Mouse (Mus musculus) ES-Bruce4 (cell line): Measurements from ENCODE around the gene Dync2li1. TPM values are rescaled to one million over a fixed set of nuclear protein-coding genes. Genes with fewer than 3 reads are reported as not detected.

ENCODE experiments used
- H3K27ac ChIP-seq: 2 replicates; pipeline ENCODE4 v1.5.1; 2012; ENCODE audit warnings: low read length, inconsistent platforms; ENCODE audit not compliant: insufficient read depth
- H3K27me3 ChIP-seq: 2 replicates; pipeline ENCODE4 v1.6.1; 2012; ENCODE audit warnings: mild to moderate bottlenecking, low read length, inconsistent platforms; ENCODE audit not compliant: control insufficient read depth, poor library complexity, insufficient read depth, severe bottlenecking
- H3K36me3 ChIP-seq: 2 replicates; pipeline ENCODE4 v1.6.1; 2012; ENCODE audit warnings: inconsistent platforms, mild to moderate bottlenecking, low read length, moderate library complexity; ENCODE audit not compliant: control insufficient read depth, poor library complexity, insufficient read depth, severe bottlenecking
- H3K4me1 ChIP-seq: one replicate; pipeline ENCODE4 v1.8.1; 2011; ENCODE audit warnings: low read length; ENCODE audit not compliant: control insufficient read depth, insufficient read depth
- H3K4me3 ChIP-seq: 2 replicates; pipeline ENCODE4 v1.5.1; 2011; ENCODE audit warnings: low read depth, mild to moderate bottlenecking, low read length
- H3K9ac ChIP-seq: 2 replicates; pipeline ENCODE4 v1.6.1; 2012; ENCODE audit warnings: low read depth, mild to moderate bottlenecking, inconsistent platforms; ENCODE audit not compliant: poor library complexity, severe bottlenecking
- H3K9me3 ChIP-seq: replicated peaks from 2 replicates; pipeline ENCODE4 v1.6.1; 2012; ENCODE audit warnings: mild to moderate bottlenecking, low read length, inconsistent platforms; ENCODE audit not compliant: control insufficient read depth, poor library complexity, insufficient read depth, severe bottlenecking
- CTCF ChIP-seq: IDR thresholded peaks from one replicate; pipeline ENCODE4 v1.8.1; 2011; ENCODE audit warnings: low read depth, low read length
- EP300 ChIP-seq: IDR thresholded peaks from 2 replicates; pipeline ENCODE4 v1.6.1; 2011; ENCODE audit warnings: low read depth, low read length; ENCODE audit not compliant: insufficient read depth
- POLR2A ChIP-seq: IDR thresholded peaks from one replicate; pipeline ENCODE4 v1.8.1; 2011; ENCODE audit warnings: low read length; ENCODE audit not compliant: insufficient read depth
- polyA plus RNA-seq: library from polyadenylated mRNA; stranded (reverse); fragments of >200 nt; gene quantifications from 2 replicates; pipeline ENCODE4 v1.2.4, GENCODE M21; 2011; ENCODE audit warnings: low read depth; ENCODE audit not compliant: missing spikeins, insufficient read depth, insufficient read length

The Dync2li1 gene
- polyA plus RNA-seq, 1 experiment = 26.3 TPM

GRCm38 (mm10) chr17:84597859-84598258, 28.4 kb upstream of the Dync2li1 start:
- no peaks in the 10 kb centered on the region for H3K36me3 ChIP-seq
- H3K27me3 ChIP-seq = no peaks in the 10 kb centered on the region
- TF ChIP-seq POLR2A = no peak
- TF ChIP-seq EP300 = no peak
- peak; percentile 6 for TF ChIP-seq CTCF
- no peak overlapping the region for H3K9ac ChIP-seq
- H3K4me3 ChIP-seq = no peak overlapping the region
- no peak overlapping the region for H3K27ac ChIP-seq
- no peaks in the 10 kb centered on the region for H3K9me3 ChIP-seq
- H3K4me1 ChIP-seq = peaks cover 3% of the 10 kb centered on the region

- Histone ChIP-seq H3K36me3 (no peaks in the 10 kb centered on the region), H3K9ac (no peak overlapping the region), H3K27me3 (no peaks in the 10 kb centered on the region), H3K4me1 (peaks cover 3% of the 10 kb centered on the region), H3K9me3 (no peaks in the 10 kb centered on the region), H3K4me3 (no peak overlapping the region), H3K27ac (no peak overlapping the region)
- TF ChIP-seq POLR2A (no peak), CTCF (no peak), EP300 (no peak)
Observed at GRCm38 (mm10) chr17:84598928-84599327, 27.4 kb upstream of the Dync2li1 start.

DNA sequence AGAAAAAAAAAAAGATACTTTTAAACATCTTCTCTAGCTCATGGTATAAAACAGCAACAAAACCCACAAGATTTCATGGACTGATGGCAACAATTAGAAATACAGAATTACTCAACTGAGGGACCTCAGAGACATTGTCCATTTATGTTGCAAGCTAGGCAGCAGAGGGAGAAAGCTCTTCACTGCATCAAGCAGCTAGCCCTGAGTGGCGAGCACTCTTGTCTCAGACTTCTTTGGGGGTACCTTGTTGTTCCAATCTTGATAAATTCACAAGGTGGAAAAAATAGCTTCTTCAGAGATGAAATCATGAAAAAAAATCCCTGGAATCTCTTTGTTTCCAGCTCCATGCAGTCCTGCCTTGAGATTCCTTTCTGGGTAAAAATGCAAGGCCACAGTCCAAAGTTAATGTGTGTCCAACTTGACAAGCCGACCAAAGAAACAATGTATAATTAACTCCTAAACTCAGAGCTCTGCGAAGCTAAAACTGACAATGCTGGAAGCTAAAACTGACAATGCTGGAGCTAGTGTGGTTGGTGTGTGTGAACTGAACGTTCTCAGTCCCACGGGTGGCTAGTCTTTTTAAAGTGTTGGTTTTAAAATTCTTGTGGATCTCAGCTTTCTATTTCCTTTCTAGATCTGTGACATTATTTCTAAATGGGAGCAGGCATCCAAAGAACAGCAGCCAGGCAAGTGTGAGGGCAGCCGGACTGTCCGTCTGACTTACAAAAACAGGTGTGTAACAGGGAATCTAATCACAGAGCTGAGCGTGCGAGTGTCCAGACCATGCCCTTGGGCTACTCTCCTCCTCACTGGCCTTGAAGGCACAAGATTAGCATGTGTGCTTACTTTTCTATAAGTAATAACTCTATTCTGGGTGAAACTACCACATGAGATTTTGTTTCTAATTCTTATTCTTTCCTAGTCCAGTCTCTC, 26.0 kb upstream of the Dync2li1 start:
- no peaks in the 10 kb centered on the region for H3K36me3 ChIP-seq
- H3K9me3 ChIP-seq = no peaks in the 10 kb centered on the region

DNA sequence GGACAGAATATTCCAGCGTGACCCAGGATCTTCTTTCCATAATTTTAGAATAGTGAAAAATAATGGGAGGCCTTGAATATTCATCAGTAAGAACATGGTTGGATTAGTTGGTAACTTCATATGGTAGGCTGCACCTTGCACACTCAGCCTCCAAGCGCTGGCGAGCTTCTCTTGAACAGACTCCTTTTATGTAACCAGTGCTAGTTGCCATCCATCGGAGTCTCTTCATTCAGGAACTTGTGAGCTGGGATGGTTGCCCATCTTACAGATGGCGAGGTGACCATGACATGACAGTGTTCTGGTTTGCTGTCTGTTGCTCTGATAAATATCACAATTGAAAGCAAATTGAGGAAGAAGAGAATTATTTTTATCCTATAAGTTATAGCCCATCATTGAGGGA, 24.5 kb upstream of the Dync2li1 start:
- TF ChIP-seq EP300 = no peak
- TF ChIP-seq CTCF = no peak
- no peak for TF ChIP-seq POLR2A
- Histone ChIP-seq H3K36me3 (no peaks in the 10 kb centered on the region), H3K4me1 (peaks cover 2% of the 10 kb centered on the region), H3K9ac (no peak overlapping the region), H3K27me3 (no peaks in the 10 kb centered on the region), H3K4me3 (no peak overlapping the region), H3K27ac (no peak overlapping the region), H3K9me3 (no peaks in the 10 kb centered on the region)

More for the DNA sequence above, 26.0 kb upstream of the Dync2li1 start:
- no peak overlapping the region for H3K9ac ChIP-seq
- no peak overlapping the region for H3K27ac ChIP-seq
- peaks cover 3% of the 10 kb centered on the region for H3K4me1 ChIP-seq
- no peak overlapping the region for H3K4me3 ChIP-seq
- H3K27me3 ChIP-seq = no peaks in the 10 kb centered on the region
- no peak for TF ChIP-seq EP300
- TF ChIP-seq CTCF = no peak

DNA sequence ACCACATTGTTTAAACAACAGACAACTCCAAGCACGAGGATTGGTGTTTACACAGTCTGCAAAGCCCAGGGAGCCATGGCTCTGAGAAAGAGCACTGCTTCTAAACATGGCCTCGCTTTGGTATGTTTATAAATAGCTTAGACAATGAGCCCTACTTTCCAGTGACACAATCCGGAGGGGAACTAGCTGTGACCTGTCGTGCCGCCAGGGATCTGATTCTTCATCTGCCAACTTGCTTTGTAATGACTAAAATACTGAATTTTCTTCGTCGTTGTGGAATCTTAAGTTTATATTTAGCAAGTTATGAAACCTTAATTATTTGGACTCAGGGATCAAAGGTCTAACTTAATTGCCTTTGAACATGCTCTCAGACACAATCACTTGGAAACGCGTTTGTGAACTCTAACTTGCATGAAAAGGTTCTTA, 23.1 kb upstream of the Dync2li1 start:
- H3K9me3 ChIP-seq = no peaks in the 10 kb centered on the region
- no peaks in the 10 kb centered on the region for H3K36me3 ChIP-seq
- H3K4me1 ChIP-seq = no peaks in the 10 kb centered on the region
- no peaks in the 10 kb centered on the region for H3K27me3 ChIP-seq
- TF ChIP-seq POLR2A (no peak), CTCF (no peak), EP300 (no peak)
- no peak overlapping the region for H3K4me3 ChIP-seq
- no peak overlapping the region for H3K9ac ChIP-seq
- no peak overlapping the region for H3K27ac ChIP-seq
